Mouse (Mus musculus): ENCODE data around the gene Fmnl2.

- TF ChIP-seq MYOD1 (IDR thresholded peaks at IDR 0.05; ENCODE audit: control insufficient read depth in 1 of 3, insufficient read length in 2 of 3, low read depth in 2 of 3): no peak
- TF ChIP-seq POLR2A (IDR thresholded peaks at IDR 0.05; ENCODE audit: insufficient read length, low read depth): no peak
- TF ChIP-seq USF1 (IDR thresholded peaks at IDR 0.05; ENCODE audit: low read depth): no peak
- TF ChIP-seq CEBPB (IDR thresholded peaks at IDR 0.05; ENCODE audit: insufficient read depth, poor library complexity, severe bottlenecking): no peak
- TF ChIP-seq MAX (IDR thresholded peaks at IDR 0.05; ENCODE audit: low read depth): no peak
- no peak for TF ChIP-seq TCF12 (IDR thresholded peaks at IDR 0.05; ENCODE audit: insufficient read depth, poor library complexity, severe bottlenecking)
Measured at GRCm38 (mm10) chr2:52928401-52928800, 70.7 kb downstream of the Fmnl2 start.

Data from myocyte (in vitro differentiated cells).